Mouse (Mus musculus): ENCODE data around the gene Gpr19.

The Gpr19 gene

GRCm38 (mm10) chr6:134923670-134924069, 25.3 kb upstream of the Gpr19 start:
- no peak for DNase-seq (ENCODE audit: low read depth)

GRCm38 (mm10) chr6:134922511-134923195, 24.3 kb upstream of the Gpr19 start:
- DNase-seq (ENCODE audit: low read depth) = peak; percentile 51

- no peak for DNase-seq (ENCODE audit: low read depth)
These were observed 23.5 kb upstream of the Gpr19 start for GRCm38 (mm10) chr6:134921695-134922510.

- peak; percentile 90 for DNase-seq (ENCODE audit: low read depth)
These were observed 22.8 kb upstream of the Gpr19 start for GRCm38 (mm10) chr6:134921014-134921694.

- peak; percentile 95 for DNase-seq (ENCODE audit: low read depth)
These were observed 22.0 kb upstream of the Gpr19 start, which contains the start of gene Cdkn1b for GRCm38 (mm10) chr6:134920190-134921013. Cdkn1b (plus strand) TSS chr6:134920401.

GRCm38 (mm10) chr6:134919511-134920189, 21.3 kb upstream of the Gpr19 start:
- no peak for DNase-seq (ENCODE audit: low read depth)

- peak; percentile 79 for DNase-seq (ENCODE audit: low read depth)
These were observed 20.4 kb upstream of the Gpr19 start for GRCm38 (mm10) chr6:134918769-134919168.

GRCm38 (mm10) chr6:134917087-134917486, 18.7 kb upstream of the Gpr19 start:
- DNase-seq (ENCODE audit: low read depth) = peak; percentile 78

GRCm38 (mm10) chr6:134916641-134917040, 18.3 kb upstream of the Gpr19 start:
- DNase-seq (ENCODE audit: low read depth) = peak; percentile 69

- DNase-seq (ENCODE audit: low read depth) = no peak
These were observed 16.1 kb upstream of the Gpr19 start for GRCm38 (mm10) chr6:134914523-134914922.

- no peak for DNase-seq (ENCODE audit: low read depth)
These were observed 7.4 kb upstream of the Gpr19 start for GRCm38 (mm10) chr6:134905811-134906210.

- no peak for DNase-seq (ENCODE audit: low read depth)
These were observed 5.8 kb upstream of the Gpr19 start for GRCm38 (mm10) chr6:134903891-134904884.

- DNase-seq (ENCODE audit: low read depth) = no peak
These were observed 5.0 kb upstream of the Gpr19 start for GRCm38 (mm10) chr6:134903368-134903767.

GRCm38 (mm10) chr6:134897443-134898094, 809 bp downstream of the Gpr19 start:
- peak; percentile 99 for DNase-seq (ENCODE audit: low read depth)

- DNase-seq (ENCODE audit: low read depth) = no peak
These were observed 1.6 kb downstream of the Gpr19 start for GRCm38 (mm10) chr6:134896570-134897436.

GRCm38 (mm10) chr6:134890436-134890835, 7.9 kb downstream of the Gpr19 start:
- no peak for DNase-seq (ENCODE audit: low read depth)

- no peak for DNase-seq (ENCODE audit: low read depth)
These were observed 8.6 kb downstream of the Gpr19 start for GRCm38 (mm10) chr6:134889763-134890162.

GRCm38 (mm10) chr6:134888563-134889017, 9.8 kb downstream of the Gpr19 start:
- no peak for DNase-seq (ENCODE audit: low read depth)

Measured in naive thymus-derived CD4-positive, alpha-beta T cell, adult 2 months (primary cell).